Mouse (Mus musculus) gastrocnemius, adult 18-20 months (tissue): ENCODE measurements at regions not wholly inside any gene's neighbourhood (a gene's known extent, or its start where the extent isn't known, plus 50 kb on each side); places are given as distances from the start of the nearest gene placed in this dataset.
A peak's percentile ranks its signal among the peaks of the same experiment; 100 is the strongest.

Source experiments
- DNase-seq: peaks from one replicate; pipeline ENCODE4 v3.0.0; 2021; ENCODE audit warnings: low spot score

- no peak for DNase-seq
Measured at GRCm38 (mm10) chr2:45629616-45630015, 512.4 kb upstream of the Zeb2 start.

- DNase-seq: no peak
Measured at GRCm38 (mm10) chr2:45623056-45623455, 505.9 kb upstream of the Zeb2 start.

- DNase-seq: no peak
Measured at GRCm38 (mm10) chr2:45608926-45609325, 491.7 kb upstream of the Zeb2 start.

- no peak for DNase-seq
Measured at GRCm38 (mm10) chr2:45607393-45607792, 490.2 kb upstream of the Zeb2 start.

DNA sequence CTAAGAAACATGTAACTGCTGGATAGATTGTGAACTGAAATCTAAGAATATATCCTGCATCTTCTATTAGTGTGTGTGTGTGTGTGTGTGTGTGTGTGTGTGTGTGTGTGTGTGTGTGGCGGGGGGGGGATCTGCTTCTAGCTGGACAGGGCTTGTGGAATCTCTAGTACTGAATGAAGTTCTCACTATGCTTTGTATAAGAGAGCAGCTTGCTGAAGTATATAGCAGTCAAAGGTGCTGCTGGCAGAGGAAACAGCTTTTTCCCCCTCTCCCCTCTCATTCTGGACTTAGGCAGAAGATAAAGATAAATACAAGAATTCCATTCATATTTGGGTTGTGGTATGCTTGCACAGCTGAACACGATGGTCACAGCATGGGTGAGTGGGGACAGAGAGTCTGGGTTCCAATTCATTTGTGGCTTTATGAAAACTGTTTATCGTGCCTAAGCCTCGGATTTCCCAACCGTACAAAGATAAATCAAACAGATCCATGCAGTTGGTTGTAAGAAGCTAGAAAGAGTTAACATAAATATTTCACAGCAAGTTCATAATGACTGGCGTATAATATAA is 484.2 kb upstream of the Zeb2 start:
- no peak for DNase-seq

- DNase-seq: peak; percentile 39
Measured at GRCm38 (mm10) chr2:45593765-45594164, 476.6 kb upstream of the Zeb2 start.

DNA sequence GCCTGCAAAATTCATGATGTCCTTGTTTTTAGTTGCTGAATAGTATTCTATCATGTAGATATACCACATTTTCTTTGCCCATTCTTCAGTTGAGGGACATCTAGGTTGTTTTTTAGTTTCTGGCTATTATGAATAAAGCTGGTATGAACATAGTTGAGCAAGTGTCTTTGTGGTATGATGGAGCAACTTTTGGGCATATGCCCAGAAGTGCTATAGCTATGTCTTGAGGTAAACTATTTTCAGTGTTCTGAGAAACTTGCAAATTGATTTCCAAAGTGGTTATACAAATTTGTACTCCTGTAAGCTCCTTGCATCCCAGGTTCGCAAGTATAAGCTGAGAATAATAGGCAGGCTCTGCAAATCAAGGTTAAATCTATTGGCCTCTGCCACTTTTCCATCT is 473.8 kb upstream of the Zeb2 start:
- no peak for DNase-seq

- no peak for DNase-seq
Measured at GRCm38 (mm10) chr2:45588248-45588647, 471.1 kb upstream of the Zeb2 start.

DNA sequence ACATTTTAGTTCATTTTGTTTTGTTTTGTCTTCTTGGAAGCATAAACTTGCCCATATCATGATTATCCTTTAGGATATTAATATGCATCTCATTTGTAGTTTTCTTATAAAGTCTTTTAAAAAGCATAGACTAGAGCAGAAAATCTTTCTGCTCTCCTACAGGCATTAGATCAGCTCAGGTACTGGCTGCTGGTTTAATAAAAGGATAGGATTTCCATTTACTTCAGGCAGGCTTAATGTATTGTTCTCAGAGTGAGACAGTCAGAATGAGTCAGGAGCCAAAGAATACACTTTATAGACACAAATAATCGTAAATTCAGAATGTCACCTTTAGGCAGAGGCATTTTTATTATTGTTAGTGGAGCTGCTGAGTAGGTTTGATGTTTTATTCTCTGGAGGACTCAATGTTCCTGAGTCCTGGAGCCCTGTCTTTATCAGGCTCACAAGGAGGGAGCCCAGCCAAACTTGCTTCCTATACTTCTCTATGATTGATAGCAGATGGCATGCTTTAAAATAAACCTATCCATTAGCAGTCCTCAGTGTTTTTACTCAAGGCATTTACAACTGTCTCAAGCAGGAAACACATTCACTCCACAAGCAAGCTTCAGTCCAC is 469.5 kb upstream of the Zeb2 start:
- no peak for DNase-seq

DNA sequence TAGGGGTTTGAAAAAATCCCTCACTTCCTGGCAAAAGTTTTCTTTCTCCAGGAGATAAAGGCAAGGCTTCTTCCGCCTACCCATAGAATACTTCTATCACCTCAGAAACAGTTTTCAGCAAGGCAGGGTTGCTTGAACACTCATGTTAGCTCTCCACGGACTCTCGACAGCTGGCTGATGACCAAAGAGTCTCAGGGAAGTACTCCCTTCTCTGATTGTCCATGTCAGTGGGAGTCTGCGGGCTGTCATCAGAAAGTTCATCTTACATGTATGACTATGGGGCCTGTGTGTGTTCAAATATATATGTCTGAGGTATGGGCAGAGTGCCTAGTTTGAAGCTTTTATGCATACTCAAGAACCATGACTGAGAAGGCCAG is 464.3 kb upstream of the Zeb2 start:
- DNase-seq: no peak

DNA sequence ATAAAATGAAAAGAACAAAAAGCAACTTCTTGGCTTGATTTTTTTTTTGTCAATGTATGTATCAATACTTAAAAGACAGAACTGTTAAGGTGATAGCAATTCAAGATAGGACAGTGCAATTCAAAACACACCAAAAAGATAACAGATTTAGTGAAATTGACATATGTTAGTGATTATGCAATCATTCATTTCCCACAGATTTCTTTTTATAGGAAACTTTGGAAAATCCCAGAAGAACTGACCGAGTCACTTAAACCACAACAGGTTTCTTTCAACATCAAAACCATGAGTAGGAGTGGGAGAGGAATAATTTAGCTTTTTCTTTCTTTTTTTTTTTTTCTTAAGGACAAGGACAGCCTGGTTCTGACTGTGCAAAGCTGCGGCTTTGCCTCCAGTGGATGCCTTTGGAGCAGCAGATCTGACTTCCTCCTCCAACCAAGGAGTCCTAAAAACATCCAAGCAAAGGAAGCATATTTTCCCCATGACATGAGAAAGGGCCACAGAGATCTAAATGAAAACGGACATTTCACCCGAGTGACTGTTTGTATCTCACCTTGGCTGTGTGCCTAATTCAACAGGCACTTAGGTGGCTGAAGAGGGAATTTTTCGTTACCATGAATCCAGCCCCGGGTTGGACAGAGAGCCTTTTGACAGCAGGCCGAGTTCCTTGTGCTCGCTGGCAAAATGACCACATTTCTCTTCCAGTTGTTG is 463.8 kb upstream of the Zeb2 start:
- DNase-seq: peak; percentile 38

GRCm38 (mm10) chr2:45572906-45573305 is 455.7 kb upstream of the Zeb2 start:
- DNase-seq: peak; percentile 44

DNA sequence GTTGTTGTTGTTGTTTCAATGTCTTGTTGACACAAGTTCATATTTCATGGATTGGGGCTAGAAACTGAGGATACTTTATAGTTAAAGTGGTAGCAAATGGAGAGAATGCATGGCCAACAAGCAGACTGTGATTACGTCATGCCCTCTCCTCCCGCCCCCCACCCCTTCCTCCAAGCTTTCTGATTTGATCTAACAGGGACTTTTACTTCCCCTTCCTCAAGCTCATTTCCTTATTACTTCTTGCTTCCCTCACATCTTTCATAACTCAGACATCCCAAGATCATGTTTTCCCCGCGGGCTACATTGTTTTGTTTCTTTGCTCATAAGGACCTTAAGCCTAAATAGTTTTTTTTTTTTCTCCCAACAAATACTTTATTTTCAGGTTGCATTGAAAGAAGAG is 437.5 kb upstream of the Zeb2 start:
- DNase-seq: no peak

DNA sequence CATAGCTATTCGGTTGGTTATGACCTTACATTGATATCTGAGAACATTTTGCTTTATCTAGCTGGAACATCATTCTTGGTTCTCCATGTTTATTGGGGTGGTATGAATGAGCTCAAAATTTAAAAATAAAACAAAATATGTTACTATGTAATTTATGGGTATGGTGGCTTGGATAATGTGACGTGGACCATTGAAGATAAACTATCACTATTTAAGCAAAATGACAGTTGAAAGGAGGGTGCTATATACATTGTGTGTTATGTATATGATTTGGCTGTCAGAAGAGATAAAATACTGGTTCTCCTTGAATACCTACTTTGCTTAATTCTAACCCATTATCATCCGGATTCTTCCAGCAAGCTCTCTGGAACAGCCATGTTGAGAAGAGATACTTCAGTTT is 424.2 kb upstream of the Zeb2 start:
- no peak for DNase-seq

GRCm38 (mm10) chr2:45538950-45539349 is 421.8 kb upstream of the Zeb2 start:
- no peak for DNase-seq

GRCm38 (mm10) chr2:45537722-45538121 is 420.5 kb upstream of the Zeb2 start:
- DNase-seq: peak; percentile 23

GRCm38 (mm10) chr2:45534806-45535205 is 417.6 kb upstream of the Zeb2 start:
- DNase-seq: no peak

- no peak for DNase-seq
Measured at GRCm38 (mm10) chr2:45522310-45522709, 405.1 kb upstream of the Zeb2 start.

DNA sequence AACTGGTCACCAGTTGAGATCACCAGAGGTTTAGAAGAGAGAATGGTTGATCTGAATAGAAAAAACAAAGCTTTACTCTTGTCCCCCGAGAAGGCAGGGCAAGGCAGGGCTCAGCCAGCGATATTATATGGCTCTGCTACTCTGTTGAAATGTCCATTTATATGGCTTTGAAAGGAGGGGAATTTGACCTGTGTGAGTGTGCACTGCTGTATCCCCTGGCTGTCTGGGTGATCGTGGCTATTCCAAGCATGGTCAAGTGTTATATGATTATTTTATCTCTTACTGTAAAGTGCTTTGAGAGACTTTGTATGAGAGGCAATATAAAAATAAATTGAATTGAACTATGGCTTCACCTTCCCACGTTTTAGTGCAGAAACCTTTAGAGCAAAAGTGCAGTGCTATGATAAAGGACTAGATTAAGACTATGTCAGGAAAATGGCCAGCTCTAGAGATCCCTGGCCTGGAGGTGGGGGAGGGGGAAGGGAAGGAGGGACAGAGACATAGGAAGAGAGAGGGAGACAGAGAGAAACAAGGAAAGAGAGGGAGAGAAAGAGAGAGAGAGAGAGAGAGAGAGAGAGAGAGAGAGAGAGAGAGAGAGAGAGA is 402.5 kb upstream of the Zeb2 start:
- no peak for DNase-seq

DNA sequence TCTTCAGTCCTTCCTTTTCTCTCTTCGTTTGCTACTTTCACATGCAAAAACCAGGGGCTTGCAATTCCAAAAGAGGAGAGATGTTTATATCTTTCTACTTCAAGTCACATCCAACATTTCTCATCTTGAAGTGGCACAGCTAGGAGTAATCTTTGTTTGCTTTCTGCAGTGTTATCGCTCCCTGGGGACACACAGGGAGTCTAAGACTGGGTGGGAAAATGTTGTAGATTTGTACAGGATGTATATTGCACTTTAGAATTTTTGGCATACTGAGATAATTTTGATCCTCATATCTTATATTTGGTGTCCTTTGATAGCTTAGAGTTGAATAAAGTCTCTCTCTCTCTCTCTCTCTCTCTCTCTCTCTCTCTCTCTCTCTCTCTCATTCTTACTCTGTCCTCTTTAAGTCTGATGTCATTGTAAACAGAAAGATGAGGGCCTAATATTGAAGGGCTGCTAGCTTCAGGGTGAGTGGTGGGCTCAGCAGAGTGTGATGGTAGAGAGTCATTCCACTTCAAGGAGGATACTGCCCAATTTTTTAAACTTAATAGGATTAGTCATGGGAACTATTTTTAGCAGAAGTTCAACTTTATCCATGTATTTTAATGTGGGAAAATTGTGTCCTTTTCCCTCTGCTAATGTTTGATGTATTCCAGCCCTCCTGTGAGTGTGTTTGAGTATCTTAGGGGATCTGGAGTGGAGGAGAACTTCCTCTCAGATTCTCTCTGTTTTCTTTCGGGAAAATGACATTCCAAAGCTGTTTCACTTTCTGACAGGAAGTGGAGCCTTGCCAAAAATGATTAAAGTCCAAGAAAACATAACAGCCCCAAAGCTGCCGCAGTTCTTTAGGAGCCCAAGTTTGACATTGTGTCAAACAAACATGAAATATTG is 397.3 kb upstream of the Zeb2 start:
- DNase-seq: peak; percentile 36

DNA sequence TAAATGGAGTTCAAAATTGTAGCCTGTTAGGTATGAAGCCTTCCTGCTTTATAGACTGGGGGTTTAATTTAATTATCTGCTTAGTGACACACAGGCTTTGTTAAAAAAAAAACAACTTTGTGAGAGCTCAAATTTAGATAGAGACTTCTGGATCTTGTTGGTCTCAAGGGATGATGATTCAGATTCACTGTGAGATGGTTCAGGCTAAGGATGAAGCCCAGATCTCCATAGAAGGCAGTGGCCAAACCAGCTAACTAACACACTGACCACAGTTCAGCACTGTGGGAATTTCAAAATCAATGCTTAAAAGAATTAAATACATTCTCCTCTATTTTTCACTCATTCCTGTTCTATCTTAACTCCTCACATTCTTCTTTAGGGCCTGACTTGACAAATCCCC is 395.7 kb upstream of the Zeb2 start:
- peak; percentile 9 for DNase-seq

GRCm38 (mm10) chr2:45511791-45512190 is 394.6 kb upstream of the Zeb2 start:
- no peak for DNase-seq
